7 mouse cellular contexts compared by ENCODE assay signal in the genomic region with DNA sequence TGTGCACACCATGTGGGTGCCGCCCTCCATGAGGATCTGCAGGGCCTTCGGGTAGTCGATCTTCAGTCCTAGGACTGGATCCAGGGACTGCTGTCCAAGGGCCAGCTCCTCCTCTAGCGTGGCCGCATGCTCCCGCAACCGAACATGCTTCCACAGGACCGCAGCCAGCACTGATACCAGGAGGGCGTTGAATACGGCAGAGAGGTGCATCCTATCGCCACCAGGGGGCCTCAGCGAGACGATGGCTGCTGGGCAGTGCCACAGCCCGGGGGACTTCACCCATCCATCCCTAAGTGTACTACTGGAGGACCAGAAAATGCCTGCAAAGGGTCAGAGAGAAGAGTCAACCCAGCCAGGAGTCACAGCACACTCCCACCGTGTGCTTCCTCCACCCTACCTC. TPM values are rescaled to one million over a fixed set of nuclear protein-coding genes. Genes with fewer than 3 reads are reported as not detected.
DNase-seq lines count a peak whose midpoint lies in the region; ATAC-seq lines count a peak whose summit lies in the region.

No protein-coding gene starts in this region.

- no peak overlapping the region for H3K27ac ChIP-seq in forebrain, embryonic 16.5 days (ENCODE audit: low read length)
- H3K27ac ChIP-seq in hindbrain, embryonic 15.5 days (replicated peaks), result no peak overlapping the region
- H3K27ac ChIP-seq in midbrain, embryonic 10.5 days (replicated peaks), result no peak overlapping the region

- DNase-seq in T-cell, adult 2 months (ENCODE audit: low spot score), result peak; percentile 27
- DNase-seq in cerebellum, adult 18-20 months, result peak; percentile 91 to 93
- DNase-seq in left cerebral cortex, adult 18-20 months (ENCODE audit: low spot score in 2 of 2), result peak; percentile 85 to 90
- peak; percentile 68 for DNase-seq in midbrain, embryonic 10.5 days (ENCODE audit: low spot score)
- DNase-seq in spleen, postnatal 14 days (ENCODE audit: low spot score in 2 of 2), result peak; percentile 21 to 57

- H3K36me3 ChIP-seq in forebrain, embryonic 16.5 days (ENCODE audit: control insufficient read depth, insufficient read depth), result peaks cover 3% of the 10 kb centered on the region; the same call in 1 of the 2 replicates
- no peaks in the 10 kb centered on the region for H3K36me3 ChIP-seq in hindbrain, embryonic 15.5 days
- peaks cover 23% of the 10 kb centered on the region for H3K36me3 ChIP-seq in midbrain, embryonic 10.5 days

- WGBS in forebrain, embryonic 16.5 days, result 56% methylated on average over 15 of the region's 15 CpGs
- 45% methylated on average over 15 of the region's 15 CpGs for WGBS in hindbrain, embryonic 15.5 days
- 59% methylated on average over 15 of the region's 15 CpGs for WGBS in midbrain, embryonic 10.5 days

- H3K4me2 ChIP-seq in forebrain, embryonic 16.5 days (ENCODE audit: low read length), result no peak overlapping the region
- H3K4me2 ChIP-seq in hindbrain, embryonic 15.5 days, result no peak overlapping the region

- H3K9ac ChIP-seq in forebrain, embryonic 16.5 days (replicated peaks; ENCODE audit: low read depth, low read length), result no peak overlapping the region
- no peak overlapping the region for H3K9ac ChIP-seq in hindbrain, embryonic 15.5 days

- peak; percentile 31 for ATAC-seq in forebrain, embryonic 16.5 days
- peak; percentile 32; the same call in 1 of the 2 replicates for ATAC-seq in hindbrain, embryonic 15.5 days (ENCODE audit: low FRiP score, low read depth)

- no peak overlapping the region for H3K4me3 ChIP-seq in forebrain, embryonic 16.5 days (replicated peaks; ENCODE audit: low read length)
- no peak overlapping the region for H3K4me3 ChIP-seq in hindbrain, embryonic 15.5 days
- H3K4me3 ChIP-seq in midbrain, embryonic 10.5 days, result no peak overlapping the region

- peaks cover 3% of the 10 kb centered on the region; the same call in 1 of the 2 replicates for H3K4me1 ChIP-seq in forebrain, embryonic 16.5 days (replicated peaks; ENCODE audit: control insufficient read depth, insufficient read depth, low read length)
- H3K4me1 ChIP-seq in hindbrain, embryonic 15.5 days (replicated peaks), result peaks cover 7% of the 10 kb centered on the region; the same call in 1 of the 2 replicates
- peaks cover 8% of the 10 kb centered on the region for H3K4me1 ChIP-seq in midbrain, embryonic 10.5 days

- no peaks in the 10 kb centered on the region for H3K27me3 ChIP-seq in forebrain, embryonic 16.5 days (replicated peaks; ENCODE audit: control insufficient read depth, insufficient read depth, low read length)
- H3K27me3 ChIP-seq in hindbrain, embryonic 15.5 days, result no peaks in the 10 kb centered on the region
- H3K27me3 ChIP-seq in midbrain, embryonic 10.5 days (ENCODE audit: low read depth, poor library complexity, severe bottlenecking), result no peaks in the 10 kb centered on the region

- H3K9me3 ChIP-seq in forebrain, embryonic 16.5 days (ENCODE audit: control insufficient read depth, low read length), result no peaks in the 10 kb centered on the region
- H3K9me3 ChIP-seq in hindbrain, embryonic 15.5 days, result no peaks in the 10 kb centered on the region
- H3K9me3 ChIP-seq in midbrain, embryonic 10.5 days (replicated peaks), result no peaks in the 10 kb centered on the region

RNA-seq across cellular contexts. Expression of a gene that starts 13.4 kb away (rescaled TPM):
- polyA plus RNA-seq in forebrain, embryonic 16.5 days (2015; fragmentation: Nextera tagmentation; extraction: Ambion mirVana), result 28.3 and 32.5 TPM in 2 replicates
- 36.1 and 36.2 TPM in 2 replicates for polyA plus RNA-seq in hindbrain, embryonic 15.5 days (2015; fragmentation: Nextera tagmentation; extraction: Ambion mirVana)
- total RNA-seq in left cerebral cortex, adult 18-20 months (2021), result 10 to 100 TPM; 43.2 to 43.4 TPM
- 13.1 and 14.6 TPM in 2 replicates for polyA plus RNA-seq in midbrain, embryonic 10.5 days (2016; fragmentation: Nextera tagmentation; extraction: Ambion mirVana)

RNA-seq across cellular contexts. Expression of a gene that starts 32.7 kb away (rescaled TPM):
- polyA plus RNA-seq in forebrain, embryonic 16.5 days (2015; fragmentation: Nextera tagmentation; extraction: Ambion mirVana), result 1.6 and 1.8 TPM in 2 replicates
- polyA plus RNA-seq in hindbrain, embryonic 15.5 days (2015; fragmentation: Nextera tagmentation; extraction: Ambion mirVana), result 1.8 and 2.1 TPM in 2 replicates
- 1 to 10 TPM; 5.4 to 7.5 TPM for total RNA-seq in left cerebral cortex, adult 18-20 months (2021)
- 0.68 and 0.85 TPM in 2 replicates for polyA plus RNA-seq in midbrain, embryonic 10.5 days (2016; fragmentation: Nextera tagmentation; extraction: Ambion mirVana)

Comparison
In these comparisons a context has a peak if more than half of its experiments do, and no peak if none do; other contexts are left out.
1. DNase-seq: peak in every context shown above with its lines; median percentile 92 in cerebellum, adult 18-20 months; 88 in left cerebral cortex, adult 18-20 months; 68 in midbrain, embryonic 10.5 days; 39 in spleen, postnatal 14 days; 27 in T-cell, adult 2 months.